Mouse (Mus musculus): ENCODE results near the gene Mkrn3. TPM values are rescaled to one million over a fixed set of nuclear protein-coding genes. Genes with fewer than 3 reads are reported as not detected.
A peak's percentile ranks its signal among the peaks of the same experiment; 100 is the strongest.

Gene Mkrn3
- total and polyA plus RNA-seq, 2 experiments from 2014 or later, result 30.9 to 39.5 TPM

- Histone ChIP-seq H3K9ac (replicated peaks; ENCODE audit: low read length, poor library complexity, severe bottlenecking) (no peak overlapping the region; the same call in 1 of the 2 replicates), H3K27me3 (ENCODE audit: insufficient read depth, low read length) (no peaks in the 10 kb centered on the region), H3K27ac (ENCODE audit: low read depth, low read length) (peak overlapping the region; percentile 75), H3K4me1 (ENCODE audit: insufficient read depth, low read length) (no peaks in the 10 kb centered on the region), H3K36me3 (ENCODE audit: insufficient read depth, low read length) (no peaks in the 10 kb centered on the region), H3K4me3 (ENCODE audit: low read depth, low read length) (peak overlapping the region; percentile 55), H3K9me3 (ENCODE audit: low read length) (peaks cover 2% of the 10 kb centered on the region; the same call in 1 of the 2 replicates), H3K4me2 (ENCODE audit: low read depth, low read length, poor library complexity, severe bottlenecking) (peak overlapping the region; percentile 44)
- DNase-seq (ENCODE audit: low spot score) (peak; percentile 9), ATAC-seq (ENCODE audit: low FRiP score) (no peak; the same call in 1 of the 2 replicates)
- 47% methylated on average over 6 of the region's 6 CpGs for WGBS
- TF ChIP-seq CTCF (IDR thresholded peaks at IDR 0.05), result no peak
These were observed 627 bp upstream of the Mkrn3 start for GRCm38 (mm10) chr7:62420566-62420965.

- ATAC-seq (ENCODE audit: low FRiP score) (no peak; the same call in 1 of the 2 replicates), DNase-seq (ENCODE audit: low spot score) (no peak)
- WGBS, result 54% methylated on average over 17 of the region's 17 CpGs
- no peaks in the 10 kb centered on the region for H3K36me3 ChIP-seq (ENCODE audit: insufficient read depth, low read length)
- H3K27ac ChIP-seq (ENCODE audit: low read depth, low read length), result peak overlapping the region; percentile 51
- H3K4me3 ChIP-seq (ENCODE audit: low read depth, low read length), result peak overlapping the region; percentile 55
- peak overlapping the region; percentile 63 for H3K4me2 ChIP-seq (ENCODE audit: low read depth, low read length, poor library complexity, severe bottlenecking)
- H3K4me1 ChIP-seq (ENCODE audit: insufficient read depth, low read length), result no peaks in the 10 kb centered on the region
- H3K27me3 ChIP-seq (ENCODE audit: insufficient read depth, low read length), result no peaks in the 10 kb centered on the region
- H3K9me3 ChIP-seq (ENCODE audit: low read length), result peaks cover 2% of the 10 kb centered on the region; the same call in 1 of the 2 replicates
- peak overlapping the region; percentile 25 for H3K9ac ChIP-seq (replicated peaks; ENCODE audit: low read length, poor library complexity, severe bottlenecking)
- TF ChIP-seq CTCF (IDR thresholded peaks at IDR 0.05), result no peak
These were observed 840 bp downstream of the Mkrn3 start for GRCm38 (mm10) chr7:62419105-62419492.

- H3K27me3 ChIP-seq (ENCODE audit: insufficient read depth, low read length), result no peaks in the 10 kb centered on the region
- ATAC-seq (ENCODE audit: low FRiP score) (no peak), DNase-seq (ENCODE audit: low spot score) (peak; percentile 18)
- H3K4me2 ChIP-seq (ENCODE audit: low read depth, low read length, poor library complexity, severe bottlenecking), result peak overlapping the region; percentile 63
- no peaks in the 10 kb centered on the region for H3K36me3 ChIP-seq (ENCODE audit: insufficient read depth, low read length)
- H3K9ac ChIP-seq (replicated peaks; ENCODE audit: low read length, poor library complexity, severe bottlenecking), result peak overlapping the region; percentile 25
- no peaks in the 10 kb centered on the region for H3K4me1 ChIP-seq (ENCODE audit: insufficient read depth, low read length)
- H3K9me3 ChIP-seq (ENCODE audit: low read length), result peaks cover 2% of the 10 kb centered on the region; the same call in 1 of the 2 replicates
- WGBS, result 41% methylated on average over 9 of the region's 9 CpGs
- H3K4me3 ChIP-seq (ENCODE audit: low read depth, low read length), result peak overlapping the region; percentile 55
- H3K27ac ChIP-seq (ENCODE audit: low read depth, low read length), result no peak overlapping the region
- TF ChIP-seq CTCF (IDR thresholded peaks at IDR 0.05), result no peak
These were observed 1.6 kb downstream of the Mkrn3 start for GRCm38 (mm10) chr7:62418346-62418745.

GRCm38 (mm10) chr7:62416173-62416572, 3.8 kb downstream of the Mkrn3 start:
- H3K9ac ChIP-seq (replicated peaks; ENCODE audit: low read length, poor library complexity, severe bottlenecking), result no peak overlapping the region
- H3K36me3 ChIP-seq (ENCODE audit: insufficient read depth, low read length), result no peaks in the 10 kb centered on the region
- DNase-seq (ENCODE audit: low spot score) (no peak), ATAC-seq (ENCODE audit: low FRiP score) (no peak)
- no peaks in the 10 kb centered on the region for H3K27me3 ChIP-seq (ENCODE audit: insufficient read depth, low read length)
- H3K4me2 ChIP-seq (ENCODE audit: low read depth, low read length, poor library complexity, severe bottlenecking), result no peak overlapping the region
- no peak overlapping the region for H3K4me3 ChIP-seq (ENCODE audit: low read depth, low read length)
- H3K27ac ChIP-seq (ENCODE audit: low read depth, low read length), result no peak overlapping the region
- H3K9me3 ChIP-seq (ENCODE audit: low read length), result peaks cover 2% of the 10 kb centered on the region; the same call in 1 of the 2 replicates
- no peak for TF ChIP-seq CTCF (IDR thresholded peaks at IDR 0.05)
- no peaks in the 10 kb centered on the region for H3K4me1 ChIP-seq (ENCODE audit: insufficient read depth, low read length)

- Histone ChIP-seq H3K4me3 (ENCODE audit: low read depth, low read length) (no peak overlapping the region), H3K4me1 (ENCODE audit: insufficient read depth, low read length) (no peaks in the 10 kb centered on the region), H3K27me3 (ENCODE audit: insufficient read depth, low read length) (no peaks in the 10 kb centered on the region), H3K9ac (replicated peaks; ENCODE audit: low read length, poor library complexity, severe bottlenecking) (no peak overlapping the region), H3K36me3 (ENCODE audit: insufficient read depth, low read length) (no peaks in the 10 kb centered on the region), H3K27ac (ENCODE audit: low read depth, low read length) (no peak overlapping the region), H3K4me2 (ENCODE audit: low read depth, low read length, poor library complexity, severe bottlenecking) (no peak overlapping the region), H3K9me3 (ENCODE audit: low read length) (peaks cover 2% of the 10 kb centered on the region; the same call in 1 of the 2 replicates)
- TF ChIP-seq CTCF (IDR thresholded peaks at IDR 0.05), result no peak
- ATAC-seq (ENCODE audit: low FRiP score) (no peak), DNase-seq (ENCODE audit: low spot score) (peak; percentile 5)
- WGBS, result 38% methylated on average over 1 of the region's 1 CpGs
These were observed 4.7 kb downstream of the Mkrn3 start for GRCm38 (mm10) chr7:62415222-62415621.

GRCm38 (mm10) chr7:62407803-62408202, 12.1 kb downstream of the Mkrn3 start:
- DNase-seq (ENCODE audit: low spot score) (no peak), ATAC-seq (ENCODE audit: low FRiP score) (no peak)
- Histone ChIP-seq H3K27me3 (ENCODE audit: insufficient read depth, low read length) (no peaks in the 10 kb centered on the region), H3K9ac (replicated peaks; ENCODE audit: low read length, poor library complexity, severe bottlenecking) (no peak overlapping the region), H3K4me2 (ENCODE audit: low read depth, low read length, poor library complexity, severe bottlenecking) (no peak overlapping the region), H3K9me3 (ENCODE audit: low read length) (0 out of 2 replicates have a peak, but pooled peaks cover 4% of the 10 kb centered on the region), H3K4me3 (ENCODE audit: low read depth, low read length) (no peak overlapping the region), H3K27ac (ENCODE audit: low read depth, low read length) (no peak overlapping the region), H3K4me1 (ENCODE audit: insufficient read depth, low read length) (no peaks in the 10 kb centered on the region), H3K36me3 (ENCODE audit: insufficient read depth, low read length) (no peaks in the 10 kb centered on the region)
- 41% methylated on average over 3 of the region's 3 CpGs for WGBS
- TF ChIP-seq CTCF (IDR thresholded peaks at IDR 0.05), result no peak

All from midbrain, postnatal 0 days (tissue).